Mouse (Mus musculus) embryonic facial prominence, embryonic 12.5 days (tissue): ENCODE data around the gene Slc25a29. TPM values are rescaled to one million over a fixed set of nuclear protein-coding genes. Genes with fewer than 3 reads are reported as not detected.

Experiments used
- ATAC-seq: fragments of 200-750 bp; cut with Nextera tagmentation; 2 replicates; pipeline ENCODE4 v1.8.0; 2017; ENCODE audit not compliant: insufficient number of reproducible peaks, insufficient read depth, low FRiP score, low TSS enrichment
- H3K27ac ChIP-seq: fragments of 300-500 bp; sonication (generic); 2 replicates; pipeline ENCODE4 v1.5.1; 2016; ENCODE audit warnings: mild to moderate bottlenecking
- H3K27me3 ChIP-seq: fragments of 300-500 bp; sonication (generic); 2 replicates; pipeline ENCODE4 v1.6.1; 2016; ENCODE audit warnings: mild to moderate bottlenecking, moderate library complexity
- H3K36me3 ChIP-seq: fragments of 300-500 bp; sonication (generic); 2 replicates; pipeline ENCODE4 v1.6.1; 2016; ENCODE audit warnings: mild to moderate bottlenecking
- H3K4me1 ChIP-seq: fragments of 300-500 bp; sonication (generic); 2 replicates; pipeline ENCODE4 v1.6.1; 2016
- H3K4me2 ChIP-seq: fragments of 300-500 bp; sonication (generic); replicated peaks from 2 replicates; pipeline ENCODE4 v1.6.1; 2016; ENCODE audit warnings: mild to moderate bottlenecking, moderate library complexity
- H3K4me3 ChIP-seq: fragments of 300-500 bp; sonication (generic); 2 replicates; pipeline ENCODE4 v1.5.1; 2016; ENCODE audit warnings: mild to moderate bottlenecking
- H3K9ac ChIP-seq: fragments of 300-500 bp; sonication (generic); 2 replicates; pipeline ENCODE4 v1.6.1; 2016; ENCODE audit warnings: mild to moderate bottlenecking, moderate library complexity
- H3K9me3 ChIP-seq: fragments of 300-500 bp; sonication (generic); 2 replicates; pipeline ENCODE4 v1.6.1; 2016; ENCODE audit warnings: mild to moderate bottlenecking, moderate library complexity
- WGBS: fragments of 180-500 bp; shearing (Covaris S2); methylation state at CpG from one replicate; pipeline ENCODE4 v1.1.7; 2016; 5-methylcytosine and 5-hydroxymethylcytosine counted together
- polyA plus RNA-seq: library from polyadenylated mRNA; unstranded; fragments of >200 nt; fragmentation: Nextera tagmentation; extraction: Ambion mirVana; gene quantifications from 2 replicates; pipeline ENCODE4 v1.2.1, GENCODE M21; 2016

Slc25a29 gene
- polyA plus RNA-seq, result 16.9 and 19.4 TPM in 2 replicates

- under 1% methylated on average over 45 of the region's 53 CpGs for WGBS
Measured at GRCm38 (mm10) chr12:108835840-108836409, at the start of gene Slc25a29, which contains the start of gene Slc25a47. Gene Slc25a29 (minus strand): TSS chr12:108835883. Gene Slc25a47 (plus strand): TSS chr12:108836046.

GRCm38 (mm10) chr12:108882776-108883175 is 47.1 kb upstream of the Slc25a29 start:
- WGBS, result 87% methylated on average over 8 of the region's 8 CpGs
- H3K27me3 ChIP-seq, result no peaks in the 10 kb centered on the region
- no peak overlapping the region for H3K4me2 ChIP-seq
- H3K9me3 ChIP-seq, result no peaks in the 10 kb centered on the region
- H3K9ac ChIP-seq, result no peak overlapping the region
- peaks cover 73% of the 10 kb centered on the region for H3K36me3 ChIP-seq
- H3K27ac ChIP-seq, result no peak overlapping the region
- no peaks in the 10 kb centered on the region for H3K4me1 ChIP-seq
- no peak overlapping the region for H3K4me3 ChIP-seq
- no peak for ATAC-seq

More at GRCm38 (mm10) chr12:108835840-108836409, at the start of gene Slc25a29, which contains the start of gene Slc25a47:
- Histone ChIP-seq H3K27ac (peak within 1 kb of the TSS; percentile 86), H3K4me3 (peak within 1 kb of the TSS; percentile 71), H3K4me1 (peaks cover 34% of the 10 kb centered on the region), H3K27me3 (no peaks in the 10 kb centered on the region), H3K9me3 (no peaks in the 10 kb centered on the region), H3K9ac (peak within 1 kb of the TSS; percentile 85), H3K4me2 (peak within 1 kb of the TSS; percentile 96), H3K36me3 (peaks cover 10% of the 10 kb centered on the region)
- peak; percentile 98 for ATAC-seq

GRCm38 (mm10) chr12:108881192-108881591 is 45.5 kb upstream of the Slc25a29 start:
- Histone ChIP-seq H3K4me2 (no peak overlapping the region), H3K36me3 (peaks cover 60% of the 10 kb centered on the region), H3K9ac (no peak overlapping the region), H3K27me3 (no peaks in the 10 kb centered on the region), H3K27ac (no peak overlapping the region), H3K4me3 (no peak overlapping the region), H3K9me3 (no peaks in the 10 kb centered on the region), H3K4me1 (no peaks in the 10 kb centered on the region)
- WGBS, result 81% methylated on average over 3 of the region's 3 CpGs
- ATAC-seq, result no peak

- no peak overlapping the region for H3K4me3 ChIP-seq
- no peak for ATAC-seq
- no peak overlapping the region for H3K9ac ChIP-seq
- 95% methylated on average over 5 of the region's 5 CpGs for WGBS
- peaks cover 60% of the 10 kb centered on the region for H3K36me3 ChIP-seq
- H3K27me3 ChIP-seq, result no peaks in the 10 kb centered on the region
- no peak overlapping the region for H3K4me2 ChIP-seq
- no peak overlapping the region for H3K27ac ChIP-seq
- no peaks in the 10 kb centered on the region for H3K9me3 ChIP-seq
- H3K4me1 ChIP-seq, result no peaks in the 10 kb centered on the region
Measured at GRCm38 (mm10) chr12:108880606-108881005, 44.9 kb upstream of the Slc25a29 start.

- no peak for ATAC-seq
- H3K4me3 ChIP-seq, result no peak overlapping the region
- peaks cover 63% of the 10 kb centered on the region for H3K36me3 ChIP-seq
- H3K4me2 ChIP-seq, result no peak overlapping the region
- H3K27me3 ChIP-seq, result no peaks in the 10 kb centered on the region
- H3K4me1 ChIP-seq, result no peaks in the 10 kb centered on the region
- H3K9me3 ChIP-seq, result no peaks in the 10 kb centered on the region
- no peak overlapping the region for H3K27ac ChIP-seq
- WGBS, result 87% methylated on average over 4 of the region's 4 CpGs
- no peak overlapping the region for H3K9ac ChIP-seq
Measured at GRCm38 (mm10) chr12:108879138-108879537, 43.5 kb upstream of the Slc25a29 start.

GRCm38 (mm10) chr12:108873122-108873521 is 37.4 kb upstream of the Slc25a29 start:
- no peaks in the 10 kb centered on the region for H3K9me3 ChIP-seq
- H3K27me3 ChIP-seq, result no peaks in the 10 kb centered on the region
- ATAC-seq, result no peak
- H3K4me1 ChIP-seq, result no peaks in the 10 kb centered on the region
- no peak overlapping the region for H3K9ac ChIP-seq
- H3K4me3 ChIP-seq, result no peak overlapping the region
- WGBS, result 80% methylated on average over 5 of the region's 5 CpGs
- no peak overlapping the region for H3K27ac ChIP-seq
- H3K4me2 ChIP-seq, result no peak overlapping the region
- peaks cover 70% of the 10 kb centered on the region for H3K36me3 ChIP-seq

GRCm38 (mm10) chr12:108869575-108869974 is 33.9 kb upstream of the Slc25a29 start:
- peaks cover 87% of the 10 kb centered on the region for H3K36me3 ChIP-seq

GRCm38 (mm10) chr12:108865007-108865494 is 29.4 kb upstream of the Slc25a29 start:
- no peaks in the 10 kb centered on the region for H3K9me3 ChIP-seq
- ATAC-seq, result no peak
- 88% methylated on average over 6 of the region's 6 CpGs for WGBS
- H3K36me3 ChIP-seq, result peaks cover 97% of the 10 kb centered on the region
- H3K27me3 ChIP-seq, result no peaks in the 10 kb centered on the region
- H3K9ac ChIP-seq, result no peak overlapping the region
- H3K4me2 ChIP-seq, result no peak overlapping the region
- H3K27ac ChIP-seq, result no peak overlapping the region
- no peak overlapping the region for H3K4me3 ChIP-seq
- H3K4me1 ChIP-seq, result no peaks in the 10 kb centered on the region

More at GRCm38 (mm10) chr12:108869575-108869974, 33.9 kb upstream of the Slc25a29 start:
- no peaks in the 10 kb centered on the region for H3K4me1 ChIP-seq
- H3K27ac ChIP-seq, result no peak overlapping the region
- no peak overlapping the region for H3K9ac ChIP-seq
- WGBS, result 74% methylated on average over 2 of the region's 2 CpGs
- no peak overlapping the region for H3K4me3 ChIP-seq
- no peak for ATAC-seq
- H3K27me3 ChIP-seq, result no peaks in the 10 kb centered on the region
- no peak overlapping the region for H3K4me2 ChIP-seq
- no peaks in the 10 kb centered on the region for H3K9me3 ChIP-seq

GRCm38 (mm10) chr12:108858486-108858885 is 22.8 kb upstream of the Slc25a29 start:
- no peak overlapping the region for H3K4me3 ChIP-seq
- no peak for ATAC-seq
- no peak overlapping the region for H3K27ac ChIP-seq
- H3K36me3 ChIP-seq, result peaks cover 41% of the 10 kb centered on the region
- H3K9me3 ChIP-seq, result no peaks in the 10 kb centered on the region
- 90% methylated on average over 5 of the region's 5 CpGs for WGBS
- H3K9ac ChIP-seq, result no peak overlapping the region
- H3K4me2 ChIP-seq, result no peak overlapping the region
- H3K4me1 ChIP-seq, result 0 out of 2 replicates have a peak, but pooled peaks cover 5% of the 10 kb centered on the region
- H3K27me3 ChIP-seq, result no peaks in the 10 kb centered on the region

GRCm38 (mm10) chr12:108857589-108858184 is 22.0 kb upstream of the Slc25a29 start:
- no peak overlapping the region for H3K9ac ChIP-seq
- no peaks in the 10 kb centered on the region for H3K9me3 ChIP-seq
- no peak overlapping the region for H3K27ac ChIP-seq
- H3K4me3 ChIP-seq, result no peak overlapping the region
- H3K4me2 ChIP-seq, result no peak overlapping the region
- no peaks in the 10 kb centered on the region for H3K27me3 ChIP-seq
- 71% methylated on average over 7 of the region's 7 CpGs for WGBS
- 0 out of 2 replicates have a peak, but pooled peaks cover 5% of the 10 kb centered on the region for H3K4me1 ChIP-seq
- no peak for ATAC-seq
- H3K36me3 ChIP-seq, result peaks cover 35% of the 10 kb centered on the region

GRCm38 (mm10) chr12:108857109-108857508 is 21.4 kb upstream of the Slc25a29 start:
- Histone ChIP-seq H3K9ac (no peak overlapping the region), H3K4me3 (no peak overlapping the region), H3K9me3 (no peaks in the 10 kb centered on the region), H3K4me1 (0 out of 2 replicates have a peak, but pooled peaks cover 5% of the 10 kb centered on the region), H3K36me3 (peaks cover 29% of the 10 kb centered on the region), H3K27ac (no peak overlapping the region), H3K27me3 (no peaks in the 10 kb centered on the region), H3K4me2 (no peak overlapping the region)
- WGBS, result 85% methylated on average over 7 of the region's 7 CpGs
- ATAC-seq, result no peak

GRCm38 (mm10) chr12:108856186-108856585 is 20.5 kb upstream of the Slc25a29 start:
- H3K36me3 ChIP-seq, result peaks cover 20% of the 10 kb centered on the region
- 0 out of 2 replicates have a peak, but pooled peaks cover 5% of the 10 kb centered on the region for H3K4me1 ChIP-seq
- no peak overlapping the region for H3K9ac ChIP-seq
- H3K27ac ChIP-seq, result no peak overlapping the region
- no peak for ATAC-seq
- no peak overlapping the region for H3K4me2 ChIP-seq
- no peak overlapping the region for H3K4me3 ChIP-seq
- H3K9me3 ChIP-seq, result no peaks in the 10 kb centered on the region
- no peaks in the 10 kb centered on the region for H3K27me3 ChIP-seq
- WGBS, result 80% methylated on average over 8 of the region's 8 CpGs
